Mouse (Mus musculus): ENCODE measurements at regions not wholly inside any gene's neighbourhood (a gene's known extent, or its start where the extent isn't known, plus 50 kb on each side); places are given as distances from the start of the nearest gene placed in this dataset.

DNA sequence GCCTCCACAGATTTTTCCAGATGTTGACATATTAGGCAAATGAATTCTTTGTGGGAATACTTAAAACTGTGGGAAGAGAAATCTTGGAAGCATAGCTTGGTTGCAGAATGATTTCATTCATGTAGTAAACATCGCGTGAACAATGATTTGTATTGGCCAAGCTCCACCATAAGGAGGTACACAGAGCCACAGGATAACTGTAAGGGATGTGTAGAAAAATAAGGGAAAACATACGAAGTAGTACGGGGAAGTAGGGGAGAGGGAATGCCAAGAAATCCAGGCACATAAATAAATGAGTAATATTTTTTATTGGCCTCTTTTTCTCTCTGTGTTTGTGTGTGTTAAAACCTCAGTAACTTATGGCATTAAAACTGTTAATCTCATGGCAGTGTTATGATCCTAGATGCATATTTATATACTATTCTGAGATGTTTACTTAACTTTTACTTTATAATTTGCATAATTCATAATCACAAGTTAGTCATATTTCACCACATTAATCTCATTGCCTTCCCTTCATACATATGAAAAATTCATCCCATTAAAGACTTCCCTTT is 54.5 kb upstream of the Adamts5 start:
- no peak for TF ChIP-seq CTCF (IDR thresholded peaks at IDR 0.05; ENCODE audit: low read depth)
- TF ChIP-seq EP300 (IDR thresholded peaks at IDR 0.05; ENCODE audit: low read depth), result no peak

Measured in liver, embryonic 14.5 days (tissue).